Mouse (Mus musculus): ENCODE data around the gene Umodl1. TPM values are rescaled to one million over a fixed set of nuclear protein-coding genes. Genes with fewer than 3 reads are reported as not detected.

The Umodl1 gene
- total RNA-seq (2014; rRNA removed) (0.05 TPM in 1 of 2 replicates, not detected in the other), polyA plus RNA-seq (2015; fragmentation: Nextera tagmentation; extraction: Ambion mirVana) (0.09 and 0.10 TPM in 2 replicates)

GRCm38 (mm10) chr17:30954340-30954739, at the start of gene Umodl1:
Umodl1 (plus strand) TSS chr17:30954640.
- Histone ChIP-seq H3K9ac (no peak within 1 kb of the TSS), H3K4me2 (ENCODE audit: low read depth) (no peak within 1 kb of the TSS), H3K9me3 (ENCODE audit: low read length) (no peaks in the 10 kb centered on the region), H3K4me3 (ENCODE audit: low read depth, low read length) (no peak within 1 kb of the TSS), H3K27ac (ENCODE audit: low read depth, low read length) (no peak within 1 kb of the TSS), H3K27me3 (ENCODE audit: insufficient read depth, low read length) (no peaks in the 10 kb centered on the region), H3K4me1 (ENCODE audit: insufficient read depth) (no peaks in the 10 kb centered on the region), H3K36me3 (ENCODE audit: insufficient read depth) (no peaks in the 10 kb centered on the region)
- no peak for TF ChIP-seq CTCF (IDR thresholded peaks at IDR 0.05; ENCODE audit: low read depth)
- no peak for ATAC-seq
- no peak for DNase-seq
- 65% methylated on average over 10 of the region's 10 CpGs for whole genome bisulfite sequencing

- 77% methylated on average over 4 of the region's 4 CpGs for WGBS
- Histone ChIP-seq H3K27ac (ENCODE audit: low read depth, low read length) (no peak overlapping the region), H3K4me1 (ENCODE audit: insufficient read depth) (no peaks in the 10 kb centered on the region)
These were observed 46.9 kb upstream of the Umodl1 start for GRCm38 (mm10) chr17:30907577-30907976.

GRCm38 (mm10) chr17:30910866-30911731, 43.3 kb upstream of the Umodl1 start:
- no peaks in the 10 kb centered on the region for H3K27me3 ChIP-seq (ENCODE audit: insufficient read depth, low read length)
- TF ChIP-seq CTCF (IDR thresholded peaks at IDR 0.05; ENCODE audit: low read depth): no peak
- H3K4me1 ChIP-seq (ENCODE audit: insufficient read depth): no peaks in the 10 kb centered on the region
- H3K36me3 ChIP-seq (ENCODE audit: insufficient read depth): no peaks in the 10 kb centered on the region
- no peak overlapping the region for H3K9ac ChIP-seq
- 65% methylated on average over 27 of the region's 27 CpGs for WGBS
- ATAC-seq (no peak), DNase-seq (peak; percentile 23)
- no peak overlapping the region for H3K4me3 ChIP-seq (ENCODE audit: low read depth, low read length)
- no peak overlapping the region for H3K4me2 ChIP-seq (ENCODE audit: low read depth)
- H3K9me3 ChIP-seq (ENCODE audit: low read length): no peaks in the 10 kb centered on the region
- H3K27ac ChIP-seq (ENCODE audit: low read depth, low read length): no peak overlapping the region

More at GRCm38 (mm10) chr17:30907577-30907976, 46.9 kb upstream of the Umodl1 start:
- Histone ChIP-seq H3K9me3 (ENCODE audit: low read length) (no peaks in the 10 kb centered on the region), H3K27me3 (ENCODE audit: insufficient read depth, low read length) (no peaks in the 10 kb centered on the region), H3K4me2 (ENCODE audit: low read depth) (no peak overlapping the region), H3K9ac (no peak overlapping the region), H3K4me3 (ENCODE audit: low read depth, low read length) (no peak overlapping the region), H3K36me3 (ENCODE audit: insufficient read depth) (no peaks in the 10 kb centered on the region)
- TF ChIP-seq CTCF (IDR thresholded peaks at IDR 0.05; ENCODE audit: low read depth): no peak
- DNase-seq (no peak), ATAC-seq (no peak)

- WGBS: 42% methylated on average over 8 of the region's 8 CpGs
- DNase-seq: no peak
- Histone ChIP-seq H3K4me3 (ENCODE audit: low read depth, low read length) (no peak overlapping the region), H3K9ac (no peak overlapping the region), H3K27ac (ENCODE audit: low read depth, low read length) (no peak overlapping the region), H3K27me3 (ENCODE audit: insufficient read depth, low read length) (no peaks in the 10 kb centered on the region), H3K9me3 (ENCODE audit: low read length) (no peaks in the 10 kb centered on the region), H3K4me2 (ENCODE audit: low read depth) (no peak overlapping the region), H3K36me3 (ENCODE audit: insufficient read depth) (no peaks in the 10 kb centered on the region), H3K4me1 (ENCODE audit: insufficient read depth) (no peaks in the 10 kb centered on the region)
- ATAC-seq: peak; percentile 20; the same call in 1 of the 2 replicates
- no peak for TF ChIP-seq CTCF (IDR thresholded peaks at IDR 0.05; ENCODE audit: low read depth)
These were observed 42.7 kb upstream of the Umodl1 start for GRCm38 (mm10) chr17:30911732-30912088.

GRCm38 (mm10) chr17:30912536-30912935, 41.9 kb upstream of the Umodl1 start:
- H3K36me3 ChIP-seq (ENCODE audit: insufficient read depth): no peaks in the 10 kb centered on the region
- TF ChIP-seq CTCF (IDR thresholded peaks at IDR 0.05; ENCODE audit: low read depth): no peak
- no peaks in the 10 kb centered on the region for H3K9me3 ChIP-seq (ENCODE audit: low read length)
- H3K4me3 ChIP-seq (ENCODE audit: low read depth, low read length): no peak overlapping the region
- WGBS: 75% methylated on average over 5 of the region's 5 CpGs
- ATAC-seq: no peak
- no peaks in the 10 kb centered on the region for H3K27me3 ChIP-seq (ENCODE audit: insufficient read depth, low read length)
- no peak overlapping the region for H3K27ac ChIP-seq (ENCODE audit: low read depth, low read length)
- H3K9ac ChIP-seq: no peak overlapping the region
- no peaks in the 10 kb centered on the region for H3K4me1 ChIP-seq (ENCODE audit: insufficient read depth)
- DNase-seq: no peak
- no peak overlapping the region for H3K4me2 ChIP-seq (ENCODE audit: low read depth)

- Histone ChIP-seq H3K4me1 (ENCODE audit: insufficient read depth) (no peaks in the 10 kb centered on the region), H3K9me3 (ENCODE audit: low read length) (no peaks in the 10 kb centered on the region), H3K36me3 (ENCODE audit: insufficient read depth) (no peaks in the 10 kb centered on the region), H3K9ac (no peak overlapping the region), H3K4me2 (ENCODE audit: low read depth) (no peak overlapping the region), H3K27ac (ENCODE audit: low read depth, low read length) (no peak overlapping the region), H3K27me3 (ENCODE audit: insufficient read depth, low read length) (no peaks in the 10 kb centered on the region), H3K4me3 (ENCODE audit: low read depth, low read length) (no peak overlapping the region)
- DNase-seq (no peak), ATAC-seq (no peak)
- TF ChIP-seq CTCF (IDR thresholded peaks at IDR 0.05; ENCODE audit: low read depth): no peak
These were observed 40.2 kb upstream of the Umodl1 start for GRCm38 (mm10) chr17:30914264-30914663.

GRCm38 (mm10) chr17:30923566-30923965, 30.9 kb upstream of the Umodl1 start:
- WGBS: 54% methylated on average over 4 of the region's 4 CpGs
- H3K4me2 ChIP-seq (ENCODE audit: low read depth): no peak overlapping the region
- TF ChIP-seq CTCF (IDR thresholded peaks at IDR 0.05; ENCODE audit: low read depth): 0 out of 2 replicates have a peak, but pooled peaks have one; percentile 12
- no peaks in the 10 kb centered on the region for H3K36me3 ChIP-seq (ENCODE audit: insufficient read depth)
- DNase-seq (no peak), ATAC-seq (no peak)
- H3K9me3 ChIP-seq (ENCODE audit: low read length): no peaks in the 10 kb centered on the region
- no peak overlapping the region for H3K27ac ChIP-seq (ENCODE audit: low read depth, low read length)
- H3K4me3 ChIP-seq (ENCODE audit: low read depth, low read length): no peak overlapping the region
- H3K4me1 ChIP-seq (ENCODE audit: insufficient read depth): no peaks in the 10 kb centered on the region
- H3K9ac ChIP-seq: no peak overlapping the region
- no peaks in the 10 kb centered on the region for H3K27me3 ChIP-seq (ENCODE audit: insufficient read depth, low read length)
